Mouse (Mus musculus): Measurements from ENCODE around the gene Arid1b.

Gene Arid1b

DNA sequence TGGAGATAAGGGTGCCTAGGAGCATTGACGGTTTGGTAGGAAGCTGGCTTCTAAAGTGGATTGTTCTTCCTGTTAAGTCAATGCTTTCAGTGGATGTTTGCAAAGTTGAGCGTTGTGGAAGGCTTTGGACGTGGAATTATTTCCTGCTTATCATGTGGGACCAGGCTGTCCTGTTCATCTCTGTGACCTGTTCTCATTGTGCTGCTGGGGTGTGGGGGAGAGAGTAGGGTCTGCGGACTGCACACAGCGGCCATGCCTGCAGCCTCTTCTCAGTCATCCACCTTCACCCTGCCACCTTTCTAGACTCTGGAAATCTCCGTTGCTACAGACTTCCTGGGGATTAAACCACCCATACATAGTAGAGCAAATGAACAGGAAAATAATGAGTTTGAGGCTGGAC, 160.2 kb downstream of the Arid1b start:
- no peak for DNase-seq (ENCODE audit: low spot score in 2 of 2)

DNA sequence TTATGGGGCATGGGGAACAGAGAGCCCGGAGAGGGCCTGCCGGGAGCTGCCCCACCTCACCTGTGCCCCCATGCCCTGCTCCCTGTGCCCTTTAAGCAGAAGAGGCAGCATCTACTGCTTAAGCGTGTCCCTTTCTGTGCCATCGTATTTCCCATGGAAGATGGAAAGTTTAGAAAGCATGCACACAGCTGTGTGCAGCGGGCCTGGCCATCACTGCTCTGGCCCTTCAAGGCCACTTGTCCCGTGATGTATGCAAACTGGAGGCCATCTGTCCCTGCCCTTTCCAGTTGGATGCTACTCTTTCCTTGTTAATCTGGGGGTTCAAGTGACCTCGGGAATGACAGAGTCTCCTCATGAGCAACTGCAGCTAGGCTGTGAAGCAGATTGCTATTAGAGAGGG, 163.5 kb downstream of the Arid1b start:
- DNase-seq (ENCODE audit: low spot score in 2 of 2) = no peak

DNA sequence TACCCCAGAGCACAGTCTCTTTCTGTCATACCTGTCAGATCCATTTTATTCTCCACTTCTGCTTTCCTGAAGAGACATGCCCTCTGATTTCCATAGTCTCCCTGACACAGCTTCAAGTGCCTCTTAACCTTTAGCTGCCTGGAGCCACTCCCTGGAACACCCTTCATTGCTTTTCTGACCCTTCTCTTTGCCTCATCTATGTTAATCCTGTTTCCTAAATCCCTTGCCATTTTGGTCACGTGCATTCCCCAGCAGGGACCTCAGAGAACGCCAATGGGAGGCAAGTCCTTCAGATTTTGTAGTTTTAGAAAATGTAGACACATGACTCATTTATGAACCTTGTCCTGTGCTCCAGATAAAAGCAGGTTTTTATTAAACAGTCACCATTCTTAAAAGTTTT, 168.4 kb downstream of the Arid1b start:
- no peak for DNase-seq (ENCODE audit: low spot score in 2 of 2)

DNA sequence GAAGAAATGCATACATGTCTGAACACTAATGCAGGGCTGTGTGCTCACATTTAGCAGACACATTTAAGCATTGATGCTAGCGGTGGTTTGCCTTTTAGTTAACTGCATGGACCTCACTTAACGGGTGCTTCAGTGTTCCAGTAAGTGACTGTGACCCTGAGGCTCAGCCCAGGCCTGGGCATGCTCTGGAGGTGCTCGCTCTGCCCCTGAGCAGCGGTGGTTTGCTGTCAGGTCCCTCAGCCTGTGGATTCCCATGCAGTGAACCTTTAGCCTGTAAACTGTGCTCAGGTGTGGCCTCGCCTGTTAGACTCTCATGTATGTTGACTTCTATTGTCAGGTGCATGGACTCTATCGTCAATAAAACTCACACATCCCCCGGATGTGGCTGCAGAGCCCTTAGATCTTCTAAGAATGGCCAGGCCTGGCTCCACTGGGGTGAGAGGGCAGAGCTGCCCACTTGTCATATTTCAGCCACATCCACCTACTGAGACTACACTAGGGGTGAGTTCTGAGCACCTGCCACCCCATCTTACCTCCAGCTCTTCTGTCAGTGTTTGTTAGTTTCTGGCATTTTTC, 169.2 kb downstream of the Arid1b start:
- DNase-seq (ENCODE audit: low spot score in 2 of 2) = no peak

DNA sequence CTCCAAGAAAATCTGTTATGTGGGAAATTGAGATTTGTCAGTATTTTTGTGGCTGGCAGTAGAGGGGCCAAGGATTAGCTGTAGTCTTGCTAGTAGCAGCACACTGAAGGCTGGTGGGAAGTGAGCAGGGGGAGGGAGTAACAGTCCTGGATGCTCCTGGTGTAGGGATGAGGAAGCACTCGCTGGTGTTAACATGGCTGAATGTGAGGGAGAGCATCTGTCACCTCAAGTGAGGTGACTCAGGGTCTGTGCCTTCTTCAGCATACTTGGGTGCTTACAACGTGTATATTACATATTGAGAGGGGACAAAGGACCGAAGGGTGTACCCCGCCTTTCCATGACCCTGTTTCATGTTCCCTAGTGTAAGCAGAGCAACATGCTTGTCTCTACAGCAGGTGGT, 170.7 kb downstream of the Arid1b start:
- no peak for DNase-seq (ENCODE audit: low spot score in 2 of 2)

DNA sequence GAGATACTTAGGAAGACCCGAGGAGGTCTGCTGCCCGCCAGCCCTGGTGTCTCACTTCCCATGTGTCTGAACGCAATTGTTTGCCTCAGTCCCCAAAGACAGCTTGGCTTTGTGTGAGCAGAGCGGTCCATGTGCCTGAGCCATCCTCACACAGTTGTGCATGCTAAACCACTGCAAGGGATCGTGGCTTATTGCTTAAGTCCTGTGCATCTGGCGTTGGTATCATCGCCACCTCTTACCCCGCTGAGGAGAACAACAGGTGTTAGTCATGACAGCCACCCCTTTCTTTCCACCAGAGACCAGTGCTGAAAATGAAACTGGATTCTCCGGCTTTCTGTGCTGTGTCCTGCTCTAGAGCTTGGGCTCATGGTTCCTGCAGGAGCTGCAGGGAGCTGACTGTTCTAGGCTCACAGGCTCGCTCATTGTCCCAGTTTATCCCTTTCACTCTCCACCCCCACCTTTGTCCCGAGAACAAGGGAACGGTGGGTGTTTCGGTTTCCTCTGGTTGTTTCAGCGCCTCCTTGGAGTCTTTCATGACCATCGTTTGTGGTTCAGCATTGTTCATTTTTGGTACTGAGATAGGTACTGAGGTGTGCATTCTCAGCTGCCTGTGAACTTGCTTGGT, 171.2 kb downstream of the Arid1b start:
- DNase-seq (ENCODE audit: low spot score in 2 of 2) = no peak

DNA sequence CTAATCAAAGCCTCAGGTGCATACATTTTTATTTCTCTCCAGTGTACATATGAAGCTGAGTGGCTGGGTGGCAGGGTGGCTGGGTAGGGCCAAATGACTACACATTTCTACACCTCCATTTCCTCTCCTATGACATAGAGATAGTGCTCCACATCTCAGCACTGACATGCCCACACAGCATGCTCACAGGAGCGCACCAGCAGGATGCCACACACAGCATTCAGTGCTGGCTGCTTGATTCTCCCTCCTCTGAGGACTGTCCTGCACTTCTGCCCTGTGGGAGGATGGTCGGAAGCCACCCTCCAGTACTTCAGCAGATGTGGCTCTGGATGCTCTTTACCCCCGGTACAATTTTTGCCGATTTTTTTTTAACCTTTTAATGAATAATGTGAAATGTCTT, 172.0 kb downstream of the Arid1b start:
- no peak for DNase-seq (ENCODE audit: low spot score in 2 of 2)

DNA sequence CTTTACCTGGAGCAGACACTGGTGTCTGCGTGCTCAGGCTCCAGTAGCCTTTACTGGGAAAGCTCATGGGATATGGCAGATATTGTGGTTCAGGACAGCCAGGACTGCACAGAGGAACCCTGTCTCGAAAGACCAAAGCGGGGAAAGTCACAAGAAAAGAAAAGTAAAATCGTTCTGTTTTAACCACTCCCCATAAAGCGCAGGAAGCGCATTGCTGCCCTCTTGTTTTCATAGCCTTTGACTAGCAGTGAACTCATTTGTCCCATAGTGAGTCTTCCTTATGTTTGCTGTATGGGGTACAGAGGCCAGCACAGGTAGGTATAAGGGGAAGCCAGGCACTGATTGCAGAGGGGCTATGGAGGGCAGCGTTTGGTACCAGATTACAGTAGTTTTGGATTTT, 173.9 kb downstream of the Arid1b start:
- DNase-seq (ENCODE audit: low spot score in 2 of 2) = no peak

DNA sequence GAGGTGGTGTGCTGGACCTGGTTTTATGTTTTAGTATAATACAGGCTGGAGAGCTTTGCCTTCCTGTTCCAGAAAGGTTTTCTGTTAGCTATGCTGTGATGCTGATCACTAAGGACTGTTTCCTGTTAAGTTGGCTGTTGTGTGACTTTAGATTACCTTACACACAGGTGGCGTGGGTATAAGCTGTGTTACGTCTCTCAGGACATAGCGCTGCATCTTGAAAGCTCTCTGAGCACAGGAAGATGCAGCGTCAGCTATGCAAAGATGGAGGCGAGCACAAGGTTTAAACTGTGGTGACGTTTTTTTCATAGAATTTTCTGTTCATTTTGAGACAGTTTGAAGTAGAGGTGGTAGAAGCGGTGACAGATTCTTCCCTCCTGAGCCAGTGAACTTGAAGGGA, 174.5 kb downstream of the Arid1b start:
- no peak for DNase-seq (ENCODE audit: low spot score in 2 of 2)

DNA sequence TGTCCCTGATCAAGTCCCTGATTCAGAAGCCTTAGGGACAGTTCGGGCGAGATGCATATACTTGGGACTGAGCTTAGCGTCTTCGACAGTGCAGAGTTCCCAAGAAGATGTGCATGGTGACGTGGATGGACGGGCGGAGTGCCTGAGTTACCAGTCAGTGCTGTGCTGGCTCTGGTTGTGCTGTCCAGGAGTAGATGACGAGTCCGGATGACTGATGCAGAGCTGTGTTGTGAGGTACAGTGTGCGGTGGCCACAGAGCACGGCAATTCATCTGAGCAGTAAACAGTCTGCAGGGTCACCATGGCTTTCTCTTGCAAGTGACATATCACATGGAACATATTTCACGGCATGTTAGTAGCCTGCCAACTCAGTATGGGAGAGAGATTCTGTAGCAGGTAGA, 176.2 kb downstream of the Arid1b start:
- no peak for DNase-seq (ENCODE audit: low spot score in 2 of 2)

DNA sequence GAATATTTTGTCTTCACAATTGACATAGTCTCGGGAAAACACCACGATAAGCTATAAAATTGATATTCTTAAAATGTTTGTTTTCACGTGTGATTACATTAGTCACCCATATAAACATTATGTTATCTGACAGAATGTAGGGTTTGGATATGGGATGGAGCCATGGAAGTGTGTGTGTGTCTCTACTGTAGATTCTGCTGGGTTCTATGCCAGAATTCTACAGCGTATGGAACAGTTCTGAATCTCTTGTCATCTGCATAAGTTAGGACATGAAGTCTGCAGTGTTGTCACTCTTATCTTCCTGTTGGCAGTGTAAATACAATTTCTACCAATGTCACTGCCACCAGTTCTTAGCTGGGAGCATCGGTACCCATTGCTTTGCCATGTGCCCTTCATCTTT, 177.3 kb downstream of the Arid1b start:
- DNase-seq (ENCODE audit: low spot score in 2 of 2) = no peak

DNA sequence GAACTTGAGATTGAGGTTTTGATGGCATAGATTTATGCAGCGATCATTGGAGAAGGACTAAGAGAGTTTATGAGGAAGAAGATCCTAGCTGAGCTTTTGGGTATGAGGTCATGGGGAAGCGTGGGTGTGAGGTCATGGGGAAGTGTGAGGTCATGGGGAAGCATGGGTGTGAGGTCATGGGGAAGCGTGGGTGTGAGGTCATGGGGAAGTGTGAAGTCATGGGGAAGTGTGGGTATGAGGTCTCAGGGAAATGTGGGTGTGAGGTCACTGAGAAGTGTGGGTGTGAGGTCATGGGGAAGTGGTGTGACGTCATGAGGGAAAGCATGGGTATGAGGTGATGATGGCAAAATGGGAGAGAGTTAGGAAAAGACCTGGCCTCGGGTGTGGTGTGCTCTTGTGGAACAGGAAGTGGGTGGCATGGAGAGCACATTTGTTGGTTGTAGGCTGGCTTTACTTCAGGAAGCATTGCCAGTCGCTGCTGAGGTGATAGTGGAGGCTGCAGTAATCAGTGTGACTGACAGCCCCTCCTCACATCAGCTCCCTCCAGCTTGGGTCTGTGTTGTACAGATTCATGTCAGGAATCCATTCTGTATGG, 180.4 kb downstream of the Arid1b start:
- DNase-seq (ENCODE audit: low spot score in 2 of 2) = no peak

DNA sequence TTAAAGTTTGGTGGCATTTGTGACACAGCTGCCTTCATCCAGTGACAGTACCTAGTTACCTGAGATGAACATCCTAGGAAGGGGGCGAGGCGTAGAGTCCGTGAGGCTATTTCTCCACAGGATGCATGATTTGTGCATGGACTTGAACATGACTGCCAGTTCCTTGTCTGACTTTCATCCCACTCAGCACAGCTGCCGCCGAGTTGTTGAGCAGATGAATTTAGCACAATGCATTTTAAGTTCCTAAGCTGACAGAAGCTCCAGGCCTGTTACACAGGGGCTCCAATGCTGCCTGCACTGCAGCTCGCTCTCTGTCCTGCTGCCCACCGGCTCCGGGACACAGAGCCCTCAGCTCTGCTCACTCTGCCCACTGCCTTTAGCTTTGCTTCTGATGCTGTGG, 181.4 kb downstream of the Arid1b start:
- DNase-seq (ENCODE audit: low spot score in 2 of 2) = no peak

DNA sequence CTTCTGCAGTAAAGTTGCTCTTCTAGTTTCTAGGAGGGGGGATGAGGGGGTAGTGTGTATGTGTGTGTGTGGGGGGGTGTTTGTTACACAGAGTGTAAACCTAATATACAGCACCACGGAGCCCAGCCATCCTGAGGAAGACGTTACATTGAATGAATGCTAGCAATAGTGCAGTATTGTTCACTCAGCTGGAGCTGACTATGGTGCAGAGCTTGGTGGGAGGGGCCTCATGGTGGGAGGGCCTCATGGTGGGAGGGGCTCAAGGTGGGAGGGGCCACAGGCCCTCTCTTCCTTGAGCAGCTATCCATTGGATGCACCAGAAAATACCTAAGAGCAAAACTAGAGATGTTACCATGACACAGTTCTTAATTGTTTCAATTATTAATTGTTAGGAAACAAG, 182.2 kb downstream of the Arid1b start:
- no peak for DNase-seq (ENCODE audit: low spot score in 2 of 2)

DNA sequence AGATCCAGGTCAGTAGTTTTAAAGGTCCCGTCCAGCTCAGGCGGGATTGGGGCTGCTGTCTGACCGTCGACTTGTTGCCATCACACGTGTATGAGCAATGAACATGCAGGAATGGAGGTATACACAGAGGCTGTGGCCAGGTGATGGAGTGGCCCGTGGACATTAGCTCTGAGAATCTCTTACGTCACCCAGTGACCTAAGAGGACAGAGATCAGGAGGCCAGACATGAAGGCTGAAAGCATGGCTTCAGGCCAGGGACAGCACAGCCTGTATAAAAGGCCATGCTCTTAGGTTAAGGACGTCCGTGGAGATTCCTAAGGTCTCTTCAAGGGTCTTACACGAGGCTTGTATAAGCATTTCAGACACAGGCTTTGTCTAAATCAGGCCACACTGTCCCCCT, 184.4 kb downstream of the Arid1b start:
- DNase-seq (ENCODE audit: low spot score in 2 of 2) = no peak

DNA sequence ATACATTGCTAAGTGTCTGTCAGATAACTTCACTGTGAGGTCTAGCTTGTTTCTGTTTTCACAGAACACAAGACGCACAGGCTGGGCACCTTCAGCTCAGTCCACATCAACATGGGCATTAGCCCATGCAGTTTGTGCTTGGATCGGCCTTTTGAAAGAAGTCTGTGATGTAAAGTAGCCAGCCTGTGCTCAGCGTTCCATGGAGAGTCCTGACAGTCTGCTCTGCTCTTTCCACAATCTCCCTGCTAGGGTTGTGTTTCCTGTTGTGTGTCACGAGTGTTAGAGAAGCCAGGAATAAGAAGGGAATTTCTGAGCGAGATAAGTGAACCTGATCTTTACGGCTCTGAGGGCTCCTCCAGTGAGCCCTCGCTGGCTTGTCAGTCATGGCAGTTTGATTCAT, 184.9 kb downstream of the Arid1b start:
- DNase-seq (ENCODE audit: low spot score in 2 of 2) = no peak

DNA sequence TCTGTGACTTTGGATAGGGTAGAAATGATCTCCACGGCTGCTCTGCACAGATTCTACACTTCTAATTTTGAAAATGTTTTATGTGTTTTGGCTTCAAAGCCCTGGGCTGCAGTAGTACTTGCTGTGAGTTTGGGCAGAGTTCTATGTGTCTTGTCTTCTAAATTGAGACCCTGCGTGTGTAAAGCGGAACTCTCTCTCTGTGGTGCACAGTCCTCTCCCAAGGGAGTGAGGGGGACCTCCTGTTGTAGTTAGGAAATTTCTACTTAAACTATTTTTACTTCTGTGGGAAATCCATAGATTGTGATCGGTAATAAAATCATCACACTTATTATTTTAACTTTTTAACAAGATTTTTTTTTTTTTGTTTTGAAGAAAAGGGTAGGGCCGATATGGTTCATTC, 185.3 kb downstream of the Arid1b start:
- no peak for DNase-seq (ENCODE audit: low spot score in 2 of 2)

DNA sequence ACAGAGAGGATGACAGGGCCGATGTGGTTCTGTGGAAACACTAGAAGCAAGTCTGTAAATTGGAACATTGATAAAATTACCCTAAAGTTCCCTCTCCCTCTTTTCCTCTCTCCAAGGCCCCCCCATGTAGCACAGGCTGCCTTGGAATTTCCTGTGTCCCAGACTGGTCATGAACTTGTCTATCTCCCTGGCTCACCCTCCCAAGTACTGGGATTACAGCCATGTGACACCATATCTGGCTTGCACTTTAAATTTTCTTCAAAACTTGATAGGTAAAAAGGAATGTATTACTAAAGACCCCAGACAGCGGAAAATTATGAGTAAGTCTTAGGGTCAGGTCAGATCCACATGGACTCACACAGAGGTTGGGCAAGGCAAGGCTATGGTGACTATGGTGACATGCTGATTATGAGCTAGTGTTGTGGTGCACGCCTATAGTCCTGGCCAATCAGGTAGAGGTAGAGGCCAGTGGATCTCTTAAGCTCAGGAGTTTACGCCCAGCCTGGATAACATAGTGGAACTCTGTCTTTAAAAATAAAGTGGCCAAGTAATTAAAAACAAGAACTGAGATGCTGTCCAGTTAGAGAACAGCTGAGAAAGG, 185.9 kb downstream of the Arid1b start:
- DNase-seq (ENCODE audit: low spot score in 2 of 2) = no peak

DNA sequence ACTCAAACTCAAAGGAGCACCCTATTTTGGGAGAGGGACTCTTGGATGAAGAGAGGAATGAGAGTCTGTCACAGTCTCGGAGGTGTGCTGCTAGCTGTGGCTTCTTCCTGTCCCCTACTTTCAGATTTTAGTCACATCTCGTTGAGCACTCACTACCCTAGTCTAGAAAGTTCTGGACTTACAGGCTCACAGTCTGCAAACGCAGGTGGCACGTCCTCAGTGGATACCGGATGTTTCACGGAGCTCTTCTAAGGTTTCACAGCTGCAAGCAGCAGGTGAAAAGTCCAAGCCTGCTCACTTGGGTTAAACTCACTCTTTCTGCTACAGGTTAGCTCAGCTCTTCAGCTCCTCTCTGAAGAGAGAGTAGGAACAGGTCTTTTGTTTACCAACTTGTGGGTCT, 186.8 kb downstream of the Arid1b start:
- no peak for DNase-seq (ENCODE audit: low spot score in 2 of 2)

DNA sequence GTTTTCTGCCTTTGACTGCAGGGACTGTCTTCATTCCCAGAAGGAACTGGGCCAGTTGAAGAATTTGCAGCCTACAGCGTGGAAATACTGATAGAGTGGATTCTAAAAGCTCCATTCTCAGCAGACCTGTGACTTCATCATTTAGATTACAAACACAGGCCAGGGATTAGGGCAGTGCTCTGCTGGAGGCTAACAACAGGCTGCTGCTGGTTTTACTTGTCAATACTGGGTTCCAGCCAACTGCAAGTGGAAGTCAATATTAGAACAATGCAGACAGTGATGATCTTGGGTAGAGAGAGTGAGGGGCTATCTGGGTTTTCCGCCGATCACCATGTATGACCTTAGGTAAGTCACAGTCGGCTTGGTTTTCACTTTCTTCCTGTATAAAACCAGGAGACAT, 188.4 kb downstream of the Arid1b start:
- DNase-seq (ENCODE audit: low spot score in 2 of 2) = no peak

DNA sequence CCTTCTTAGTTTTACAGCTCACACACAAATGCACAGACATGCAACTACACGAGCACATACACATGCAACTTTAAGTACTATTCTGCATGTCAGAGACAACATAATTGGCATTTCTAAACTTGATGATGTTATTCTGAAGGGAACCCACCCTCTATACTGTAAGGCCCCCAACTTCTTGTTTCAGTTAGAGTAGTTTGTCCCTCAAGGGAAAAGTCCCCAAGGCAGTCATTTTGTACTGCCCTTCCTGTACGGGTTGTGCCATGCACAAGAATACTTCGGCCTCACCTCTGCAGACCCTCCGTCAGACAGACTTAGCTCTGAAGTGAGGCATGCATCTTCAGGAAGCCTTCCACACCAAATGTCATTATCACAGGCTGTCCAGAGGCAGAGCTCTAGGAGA, 191.4 kb downstream of the Arid1b start:
- DNase-seq (ENCODE audit: low spot score in 2 of 2) = no peak

DNA sequence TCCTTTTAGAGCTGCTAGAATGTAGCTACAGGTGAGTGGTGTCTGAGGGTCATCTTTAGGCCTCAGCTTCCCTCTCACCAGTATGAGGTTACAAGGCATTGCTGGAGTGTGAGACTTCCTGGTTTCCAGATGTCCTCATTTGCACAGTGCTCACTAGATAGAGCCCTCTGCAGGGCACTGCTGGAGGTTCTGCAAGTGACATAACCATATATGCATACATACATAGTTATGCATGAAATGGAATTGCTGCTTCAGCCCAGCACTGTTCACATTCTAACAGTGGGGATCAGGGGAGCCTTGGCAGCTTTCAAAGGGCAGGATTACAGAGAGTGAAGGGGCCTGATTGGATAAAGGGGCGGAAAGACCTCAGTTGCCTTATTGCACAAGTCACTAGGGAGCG, 193.4 kb downstream of the Arid1b start:
- DNase-seq (ENCODE audit: low spot score in 2 of 2) = no peak

DNA sequence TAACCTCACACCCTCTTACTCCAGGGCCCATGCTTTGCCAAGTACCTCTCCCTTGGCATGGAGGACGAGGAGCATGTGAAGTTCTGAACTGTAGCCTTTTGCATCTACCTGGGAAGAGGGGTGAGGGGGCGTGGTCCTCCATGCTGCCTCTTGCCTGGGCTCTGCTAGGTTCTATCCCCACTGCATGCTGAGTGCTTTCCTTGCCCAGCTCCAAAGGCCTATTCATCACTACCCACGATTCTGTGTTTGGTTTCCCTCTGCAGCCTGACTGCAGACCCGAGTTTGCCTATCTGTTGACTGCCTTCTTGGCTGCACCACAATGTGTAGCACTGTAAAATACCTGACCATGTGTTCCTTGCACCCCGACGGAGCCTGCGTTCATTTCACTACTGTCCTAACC, 194.3 kb downstream of the Arid1b start:
- DNase-seq (ENCODE audit: low spot score in 2 of 2) = no peak

Measured in frontal cortex, postnatal 25 days (tissue).